Mouse (Mus musculus) CD4-positive, CD25-positive, alpha-beta regulatory T cell (primary cell): Measurements from ENCODE around the gene Dsel. TPM values are rescaled to one million over a fixed set of nuclear protein-coding genes. Genes with fewer than 3 reads are reported as not detected.

Experiments
- polyA plus RNA-seq: library from polyadenylated mRNA; unstranded; fragments of 100-300 nt; shearing (Covaris generic); gene quantifications from one replicate; pipeline ENCODE4 v1.2.1, GENCODE M21; 2017

Gene Dsel
- polyA plus RNA-seq = 2.7 TPM

GRCm38 (mm10) chr1:111864779-111865165, at the start of gene Dsel:
TSS of gene Dsel (minus strand) at chr1:111864918.

